Mouse (Mus musculus) CD4-positive, CD25-positive, alpha-beta regulatory T cell, adult 4 months (primary cell): ENCODE measurements at regions not wholly inside any gene's neighbourhood (a gene's known extent, or its start where the extent isn't known, plus 50 kb on each side); places are given as distances from the start of the nearest gene placed in this dataset.

ENCODE experiments used
- ATAC-seq: one replicate; pipeline ENCODE4 v1.8.0; 2017

DNA sequence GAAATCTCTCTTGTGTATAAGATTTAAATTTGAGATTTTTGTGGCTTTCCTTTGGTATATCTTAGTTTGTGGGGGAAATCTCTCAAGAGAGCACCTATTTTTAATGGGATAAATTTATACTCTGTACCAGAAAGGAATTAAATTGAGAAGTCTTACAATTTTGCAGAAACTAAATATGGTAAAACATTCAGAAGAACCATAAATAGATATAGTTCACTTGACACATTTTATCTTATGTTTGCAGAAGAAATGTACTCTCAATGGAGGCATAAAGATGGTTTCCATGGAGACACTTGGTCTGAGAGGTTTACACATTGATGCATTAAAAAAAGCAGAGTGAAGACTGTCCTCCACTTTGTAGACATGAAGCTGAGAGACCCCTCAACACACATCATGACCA lies 86.9 kb downstream of the Ndufa10 start:
- ATAC-seq, result no peak

DNA sequence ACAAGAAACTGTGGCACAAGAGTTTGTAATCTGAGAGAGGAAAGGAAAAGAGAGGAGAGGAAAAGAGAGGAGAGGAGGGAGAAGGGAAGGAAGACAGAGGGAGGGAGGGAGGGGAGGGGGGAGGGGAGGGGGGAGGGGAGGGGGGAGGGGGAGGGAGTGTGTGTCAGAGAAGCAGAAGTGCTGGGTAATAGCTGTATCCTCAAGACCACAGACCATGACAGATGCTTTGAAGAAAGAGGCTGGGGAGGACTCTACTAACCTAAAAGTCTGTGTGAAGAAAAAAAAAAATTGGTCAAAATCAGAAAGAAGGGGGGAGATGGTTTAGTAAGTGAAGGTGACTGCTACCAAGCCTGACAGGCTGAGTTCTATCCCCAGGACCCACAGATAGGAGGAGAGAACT lies 88.7 kb downstream of the Ndufa10 start:
- ATAC-seq, result no peak

DNA sequence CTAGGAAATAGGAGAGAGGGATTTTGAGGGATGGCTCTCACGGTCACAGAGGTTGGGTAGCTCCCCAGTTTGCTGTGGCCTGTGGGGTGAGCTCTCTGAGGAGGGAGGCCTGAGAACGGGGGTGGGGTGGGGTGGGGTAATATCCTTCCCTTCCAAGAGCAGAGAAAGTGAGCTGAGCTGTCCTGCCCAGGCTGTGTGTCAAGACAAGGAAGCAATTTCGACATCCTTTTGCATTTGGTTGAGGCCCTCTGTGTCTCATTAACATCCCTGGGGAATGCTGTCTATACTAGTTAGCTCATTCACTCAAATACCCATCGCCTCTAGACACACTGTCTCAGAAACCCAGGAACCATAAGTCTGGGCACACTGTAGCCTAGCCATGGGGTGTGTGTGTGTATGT lies 89.9 kb downstream of the Ndufa10 start:
- ATAC-seq, result no peak

DNA sequence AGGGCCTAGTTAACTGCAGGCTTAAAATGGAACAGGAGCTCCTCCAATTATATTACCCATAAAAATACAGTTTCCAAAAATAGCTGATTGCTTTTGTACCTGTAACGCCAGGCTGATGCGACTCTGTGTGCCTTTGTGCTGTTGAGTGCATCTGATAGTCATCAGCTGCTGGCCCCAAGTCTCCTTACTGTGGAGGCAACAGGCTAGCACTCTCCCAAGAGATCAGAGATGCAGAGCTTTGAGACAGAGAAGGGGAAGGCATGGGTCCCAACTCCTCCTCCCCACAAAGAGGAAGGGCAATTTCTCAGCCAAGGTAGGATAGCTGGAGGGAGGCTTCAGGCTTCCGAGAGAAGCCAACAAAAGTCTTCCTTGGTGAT lies 94.2 kb downstream of the Ndufa10 start:
- ATAC-seq, result no peak

DNA sequence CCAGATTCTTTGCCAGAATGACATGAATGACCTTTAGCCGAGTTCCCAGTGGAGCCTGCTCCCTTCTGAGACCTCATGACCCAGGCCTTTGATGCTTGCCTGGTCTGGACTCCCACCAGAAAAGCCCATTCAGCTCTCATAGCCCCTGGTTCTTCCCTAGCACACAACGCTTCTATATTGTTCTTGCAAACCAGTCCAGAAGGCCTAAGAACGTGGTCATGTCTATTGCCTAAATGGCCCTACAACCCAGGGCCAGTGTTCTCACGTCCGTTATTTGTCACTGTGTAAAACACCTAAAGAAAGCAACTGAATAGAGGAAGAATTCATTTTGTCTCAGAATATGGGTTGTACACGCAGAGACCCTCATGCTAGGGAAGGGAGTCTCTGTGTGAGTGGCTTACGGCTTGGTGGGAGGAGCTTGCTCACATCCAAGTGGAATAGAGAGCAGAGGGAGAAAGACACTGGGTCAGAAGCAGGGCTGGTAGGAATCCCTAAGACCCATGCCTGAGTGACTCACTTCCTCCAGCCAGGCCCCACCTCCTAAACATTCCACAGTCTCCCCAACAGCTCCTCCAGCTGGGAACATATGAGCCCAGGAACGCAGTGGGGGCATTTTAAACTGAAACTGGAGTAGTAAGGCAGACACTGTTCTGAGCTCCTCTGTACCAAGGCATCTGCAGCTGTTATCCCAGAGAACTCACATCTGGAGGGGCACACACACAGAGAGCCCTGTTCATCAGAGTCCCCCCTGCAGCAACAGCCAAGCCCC lies 94.7 kb downstream of the Ndufa10 start:
- ATAC-seq, result no peak

DNA sequence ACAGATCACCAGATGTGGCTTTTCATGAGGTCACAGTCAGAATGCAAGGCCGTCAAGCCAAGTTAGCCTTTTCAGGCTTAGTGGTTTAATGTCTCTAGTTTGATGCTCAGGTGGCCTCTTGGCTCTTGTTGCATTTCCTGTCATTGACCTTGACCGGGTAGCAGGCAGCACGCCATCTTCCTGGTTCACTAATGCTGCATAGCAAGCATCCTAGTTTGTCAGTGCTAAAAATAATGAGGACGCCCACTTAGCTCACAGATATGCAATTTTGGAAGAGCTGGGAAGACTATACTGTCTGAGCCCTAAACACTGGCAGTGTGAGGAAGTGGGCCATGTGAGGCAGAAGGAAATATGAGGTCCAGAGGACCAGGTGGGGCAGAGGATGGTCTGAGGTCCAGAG lies 97.2 kb downstream of the Ndufa10 start:
- no peak for ATAC-seq

DNA sequence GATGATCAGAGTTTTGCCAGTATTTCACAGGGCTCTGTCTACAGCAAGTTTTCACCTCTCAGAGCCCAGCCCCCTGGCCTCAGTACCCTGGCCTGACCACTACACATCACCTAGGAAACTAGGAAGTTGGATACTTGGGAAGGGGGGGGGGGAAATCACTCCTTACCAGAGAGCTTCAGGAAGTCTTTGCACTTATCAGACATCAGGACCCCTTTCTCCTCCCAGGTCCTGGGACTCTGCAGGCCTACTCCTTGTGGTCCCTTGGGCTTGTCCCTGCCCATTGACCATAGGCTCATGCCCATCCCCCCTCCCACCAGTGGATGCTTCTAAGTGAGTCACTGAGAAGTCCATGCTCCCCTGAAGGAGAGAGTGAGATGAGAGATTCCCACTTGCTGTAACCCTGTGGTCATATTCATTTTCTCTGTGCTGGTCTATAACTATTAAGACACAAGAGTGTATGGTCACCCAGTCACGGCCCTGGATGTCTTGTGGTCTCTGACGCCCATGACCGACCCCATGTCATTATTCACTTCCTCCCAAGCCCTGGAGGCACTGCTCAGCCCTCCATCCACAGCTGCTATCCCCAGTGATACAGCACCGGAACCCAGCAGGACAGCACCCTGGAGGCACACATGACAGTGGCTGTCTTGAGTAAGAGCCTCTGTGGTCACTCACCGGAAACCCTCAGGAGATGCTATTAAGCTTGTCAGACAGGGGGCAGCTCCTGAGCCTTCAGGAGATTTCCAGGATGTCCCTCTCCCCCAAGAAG lies 101.3 kb downstream of the Ndufa10 start:
- ATAC-seq, result no peak

DNA sequence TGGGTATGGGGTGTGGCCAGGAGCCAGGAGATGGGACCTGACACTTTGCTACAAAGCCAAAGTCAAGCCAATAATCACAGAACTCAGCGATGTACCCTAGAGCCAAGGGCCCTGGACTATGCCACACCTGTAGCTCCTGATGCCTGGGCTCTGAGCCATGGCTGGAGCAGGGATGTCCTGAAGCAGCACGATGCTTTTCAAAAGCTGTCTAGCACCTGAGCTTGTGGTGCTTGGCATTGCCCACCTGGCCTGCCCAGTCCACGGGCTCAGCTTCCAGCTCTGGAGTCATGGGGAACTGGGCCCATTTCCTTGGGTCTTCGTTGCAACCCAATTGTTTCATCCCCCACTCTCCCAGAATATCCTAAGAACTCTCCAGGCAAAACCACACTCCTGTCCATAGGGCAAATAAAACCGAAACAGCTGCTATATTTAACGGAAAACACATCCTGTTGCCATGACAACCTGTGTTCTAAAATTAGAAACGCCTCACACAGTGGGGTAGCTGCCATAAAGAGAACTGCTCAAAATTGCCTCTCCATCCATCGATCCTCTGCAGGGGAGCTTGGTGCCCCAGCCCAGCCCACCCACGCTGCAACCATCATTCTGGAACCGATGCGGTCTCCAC lies 102.2 kb downstream of the Ndufa10 start:
- peak; percentile 81 for ATAC-seq

DNA sequence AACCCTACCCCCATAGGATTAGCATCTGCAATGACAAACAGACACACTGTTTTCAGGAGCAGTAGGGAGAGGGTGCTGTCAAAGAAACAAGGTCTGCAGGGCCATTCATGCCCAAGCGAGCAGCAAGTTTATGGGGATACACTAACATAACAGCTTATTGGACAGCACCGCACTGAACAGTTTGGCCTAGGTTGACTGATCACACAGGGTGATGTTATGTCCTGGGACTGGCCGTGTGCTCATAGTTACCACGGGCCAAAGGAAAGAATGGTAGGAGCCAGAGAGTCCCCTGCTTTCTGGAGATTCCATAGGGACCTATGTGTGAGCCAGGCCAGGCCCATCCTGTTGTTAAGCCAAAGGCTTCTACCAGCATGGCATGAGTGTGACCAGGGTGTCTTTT lies 102.8 kb downstream of the Ndufa10 start:
- ATAC-seq, result no peak

DNA sequence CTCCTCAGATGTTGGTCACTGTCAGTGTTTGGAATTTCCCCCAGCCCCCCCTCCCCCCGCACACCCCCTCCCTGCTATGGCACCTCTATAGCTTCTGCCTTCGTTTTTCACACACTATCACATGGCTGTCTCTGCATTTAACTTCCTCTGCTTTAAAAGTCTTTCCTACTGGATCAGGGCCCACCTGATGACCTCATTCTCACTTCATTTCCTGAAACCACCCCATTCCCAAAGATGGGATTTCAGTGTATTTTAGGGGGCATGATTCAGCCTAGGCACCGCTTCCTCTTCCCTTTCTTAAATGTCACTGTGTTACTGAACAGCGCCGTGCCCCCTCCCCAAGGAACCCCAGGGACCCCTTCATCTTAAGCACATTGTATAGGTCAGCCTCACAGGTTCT lies 103.7 kb downstream of the Ndufa10 start:
- no peak for ATAC-seq

DNA sequence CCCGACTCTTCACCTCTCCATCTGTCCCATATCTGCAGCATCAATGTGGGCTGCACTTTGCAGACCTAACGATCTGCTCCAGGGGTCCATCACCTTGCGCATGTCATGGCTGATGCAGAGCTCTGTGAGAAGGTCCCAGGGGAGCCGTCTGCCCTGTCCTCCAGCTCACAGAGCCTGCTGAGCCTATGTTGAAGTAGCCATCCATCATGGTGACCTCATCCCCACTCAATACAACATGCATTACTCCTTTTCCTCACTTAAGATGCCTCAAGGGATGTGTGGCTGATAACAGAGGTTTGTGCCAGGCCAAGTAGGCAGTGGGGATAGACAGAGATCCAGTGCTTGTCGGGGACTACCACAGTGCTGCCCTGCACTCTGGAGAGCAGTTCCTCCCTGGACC lies 107.4 kb downstream of the Ndufa10 start:
- ATAC-seq, result no peak

DNA sequence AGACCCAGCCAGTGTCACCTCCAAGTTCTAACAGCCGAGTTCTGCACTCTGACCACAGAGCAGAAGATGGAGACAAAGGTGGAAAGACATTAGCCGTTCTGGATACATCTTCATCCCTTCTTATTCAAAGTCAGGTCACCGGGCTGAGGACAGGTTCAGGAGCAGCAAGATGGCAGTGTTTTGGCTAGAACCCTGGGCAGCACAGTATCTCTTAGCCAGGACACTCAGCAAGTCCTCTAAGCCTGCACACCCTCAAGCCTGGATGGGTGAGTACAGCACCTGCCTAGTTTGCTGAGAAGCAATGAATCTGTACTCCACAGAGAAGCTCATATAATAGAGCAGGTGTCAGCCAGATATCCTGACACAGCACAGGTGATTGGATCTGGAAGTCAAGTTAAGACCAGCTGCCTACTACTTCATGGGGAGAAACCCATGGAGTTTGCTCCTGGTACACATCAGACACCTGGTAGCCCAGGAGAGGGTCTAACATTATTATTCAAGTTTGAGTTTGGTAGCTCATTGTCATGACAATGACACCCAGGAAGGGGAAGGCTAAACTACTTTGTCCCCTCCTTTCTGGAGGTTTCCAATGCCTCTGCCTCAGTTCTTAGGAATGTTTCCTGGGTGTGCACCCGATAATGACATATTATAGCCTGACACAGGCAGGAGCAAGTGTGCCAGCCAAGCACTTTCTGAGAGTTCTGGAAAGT lies 108.1 kb downstream of the Ndufa10 start:
- ATAC-seq, result no peak

DNA sequence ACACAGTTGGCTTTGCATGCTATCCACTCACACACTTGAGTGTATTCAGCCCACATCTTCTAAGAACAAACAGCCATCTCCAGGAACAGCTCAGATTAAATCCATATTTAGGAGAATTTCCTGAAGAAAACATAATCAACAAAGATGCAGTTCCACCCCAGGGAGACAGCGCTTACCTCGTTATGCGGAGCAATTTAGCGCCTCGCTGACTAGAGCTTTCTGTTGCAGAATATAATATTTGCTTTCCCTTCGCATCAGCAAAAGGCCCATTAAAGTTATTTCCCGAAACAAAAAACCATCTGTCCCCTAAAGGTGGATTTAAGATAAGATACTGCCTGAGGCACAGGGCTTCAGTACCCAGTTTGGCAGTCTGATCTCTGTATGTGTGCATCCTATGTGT lies 112.0 kb downstream of the Ndufa10 start:
- ATAC-seq, result no peak

DNA sequence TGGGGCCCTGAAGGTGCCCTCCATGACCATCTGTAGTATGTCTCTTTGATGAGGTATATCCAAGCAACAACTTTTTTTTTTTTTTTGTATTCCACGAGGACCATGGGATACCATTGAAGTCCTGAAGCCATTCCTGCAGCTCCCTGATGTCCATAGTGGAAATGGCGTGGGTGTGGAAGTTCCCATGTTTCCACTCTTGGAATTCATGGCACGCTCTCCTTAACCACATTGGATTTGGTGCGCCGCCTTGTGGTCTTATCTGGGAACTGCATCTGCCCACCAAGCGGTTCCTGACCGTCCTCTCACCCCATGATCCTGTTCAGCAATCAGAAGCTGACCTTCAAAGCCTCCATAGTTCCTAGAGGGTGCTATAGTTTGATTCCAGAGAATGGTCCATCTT lies 113.4 kb downstream of the Ndufa10 start:
- no peak for ATAC-seq

DNA sequence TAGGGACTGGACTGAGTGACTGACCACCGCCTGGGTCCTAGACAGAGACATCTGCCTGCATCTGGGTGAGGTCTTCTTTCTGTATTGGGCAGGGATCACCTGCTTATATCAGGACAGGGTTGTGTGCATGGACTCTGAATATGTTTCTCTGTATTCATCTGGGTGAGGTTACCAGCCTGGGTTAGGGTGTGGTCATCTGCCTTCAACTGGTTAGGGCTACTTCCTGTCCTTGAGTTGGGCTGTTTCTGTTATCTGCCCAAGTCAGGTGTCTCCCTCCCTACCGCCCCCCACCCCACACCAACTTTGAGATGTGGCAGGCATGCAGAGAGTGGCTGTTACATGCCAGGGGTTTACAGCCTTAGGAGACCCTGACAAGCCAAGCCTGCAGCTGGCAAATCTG lies 114.2 kb downstream of the Ndufa10 start:
- ATAC-seq, result no peak

DNA sequence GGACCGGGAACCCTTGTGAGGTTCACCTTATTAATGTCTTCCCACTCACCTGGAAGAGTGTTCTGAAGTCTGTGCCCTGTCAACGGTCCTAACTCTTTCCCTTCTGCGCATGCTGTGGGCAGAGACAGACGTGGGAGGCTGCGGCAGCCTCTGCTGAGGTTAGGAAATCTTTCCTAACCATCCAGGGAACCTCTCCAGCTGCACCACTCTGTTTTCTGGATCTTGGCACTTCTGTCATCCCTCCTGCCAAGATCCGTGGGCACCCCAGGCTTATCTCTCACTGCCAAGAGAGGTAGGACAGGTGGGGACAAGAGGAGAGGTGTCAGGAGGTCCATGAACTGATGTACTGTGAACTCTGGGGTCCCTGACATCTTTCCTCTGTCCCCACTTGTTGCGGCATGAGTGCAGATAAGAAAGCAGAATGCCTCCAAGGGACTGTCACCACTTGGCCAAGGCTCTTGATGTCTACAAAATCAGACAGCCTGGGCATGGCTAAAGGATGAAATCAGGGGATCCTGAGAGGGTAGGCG lies 114.8 kb downstream of the Ndufa10 start:
- ATAC-seq, result no peak

DNA sequence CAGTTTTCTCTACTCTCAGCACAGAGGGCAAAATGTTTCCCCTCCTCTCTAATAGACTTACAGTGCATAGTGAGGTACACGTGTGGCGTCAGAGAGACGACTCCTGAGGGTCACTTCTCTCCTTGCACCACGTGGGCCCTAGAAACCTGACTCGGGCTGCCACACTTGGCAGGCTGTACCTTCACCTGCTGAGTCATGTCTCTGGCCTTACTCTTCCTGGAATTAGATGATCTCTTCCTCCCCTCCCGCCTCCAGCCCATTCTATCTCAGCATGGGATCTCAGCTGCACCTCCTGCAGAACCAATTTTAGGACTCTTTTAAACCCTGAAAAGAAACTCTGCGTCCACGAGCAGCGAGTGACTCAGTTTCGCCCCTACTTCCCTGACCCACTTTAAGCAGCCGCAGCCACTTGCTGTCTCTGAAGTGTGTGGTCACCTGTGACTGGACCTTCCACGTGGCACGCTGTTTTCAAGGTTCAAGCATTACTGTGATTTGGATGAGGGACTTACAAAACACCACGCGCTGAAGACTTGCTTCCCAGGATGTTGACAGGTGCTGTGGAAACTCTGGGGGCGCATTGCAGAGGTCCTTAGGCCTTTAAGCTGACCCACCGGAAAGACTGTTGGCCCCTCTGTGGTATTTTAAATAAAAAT lies 125.2 kb downstream of the Ndufa10 start:
- no peak for ATAC-seq

DNA sequence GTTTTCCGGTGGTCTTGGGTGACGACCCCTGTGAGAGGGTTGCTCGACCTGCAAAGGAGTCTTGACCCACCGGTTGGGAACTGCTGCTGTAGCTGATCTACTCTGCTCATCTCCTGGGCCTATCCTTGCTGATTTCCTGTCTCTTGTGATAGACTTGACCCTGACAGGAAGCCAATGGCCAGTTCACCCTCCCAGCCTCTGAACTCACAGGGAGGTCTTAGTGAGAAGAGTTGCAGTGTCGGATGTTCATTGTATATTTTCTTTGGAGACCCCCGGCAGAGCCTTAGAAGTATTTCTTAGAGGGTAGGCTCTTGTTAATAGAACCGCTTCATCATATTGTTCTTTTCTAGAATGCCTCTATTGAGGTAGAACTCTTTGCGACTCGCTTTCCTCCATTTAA lies 126.0 kb downstream of the Ndufa10 start:
- ATAC-seq, result no peak

DNA sequence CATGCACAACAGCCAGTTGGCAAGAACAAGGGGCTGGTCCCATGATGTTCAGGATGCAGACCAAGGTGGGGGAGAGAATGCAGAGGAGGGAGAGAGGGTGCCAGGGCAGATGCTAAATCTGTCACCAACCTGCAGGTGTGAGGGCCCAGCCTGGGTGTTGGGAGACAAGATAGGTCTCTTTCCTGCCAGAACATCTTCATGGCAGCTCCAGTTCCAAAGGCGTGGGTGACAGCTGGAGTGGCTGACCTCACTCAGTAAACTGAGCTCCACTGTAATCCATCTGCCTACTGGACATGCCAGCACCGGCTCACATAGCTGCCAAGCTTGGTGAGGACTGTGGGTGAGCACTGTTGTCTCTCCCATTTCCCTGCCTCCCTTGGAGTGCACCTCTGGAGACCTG lies 129.9 kb downstream of the Ndufa10 start:
- ATAC-seq, result no peak

DNA sequence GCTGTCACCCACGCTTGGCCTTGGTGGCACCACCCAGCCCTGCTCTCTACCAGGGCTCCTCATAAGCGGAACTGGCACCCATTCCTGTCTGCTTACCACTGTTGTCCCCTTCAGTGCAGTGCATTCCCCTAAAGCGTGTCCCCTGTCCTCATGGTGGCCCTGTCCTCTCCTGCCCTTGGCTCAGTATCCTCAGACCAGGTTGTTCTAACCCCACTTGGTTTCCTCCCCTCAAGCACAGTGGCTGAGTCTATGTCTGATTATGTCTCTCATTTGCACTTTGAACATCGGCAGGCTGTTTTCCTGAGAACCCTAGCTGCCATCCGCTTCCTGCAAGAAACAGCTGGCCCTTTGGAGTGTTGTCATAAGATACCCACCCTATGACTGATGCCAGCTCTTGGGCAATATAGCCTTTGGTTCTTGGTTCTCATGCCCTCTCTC lies 130.5 kb downstream of the Ndufa10 start:
- no peak for ATAC-seq

DNA sequence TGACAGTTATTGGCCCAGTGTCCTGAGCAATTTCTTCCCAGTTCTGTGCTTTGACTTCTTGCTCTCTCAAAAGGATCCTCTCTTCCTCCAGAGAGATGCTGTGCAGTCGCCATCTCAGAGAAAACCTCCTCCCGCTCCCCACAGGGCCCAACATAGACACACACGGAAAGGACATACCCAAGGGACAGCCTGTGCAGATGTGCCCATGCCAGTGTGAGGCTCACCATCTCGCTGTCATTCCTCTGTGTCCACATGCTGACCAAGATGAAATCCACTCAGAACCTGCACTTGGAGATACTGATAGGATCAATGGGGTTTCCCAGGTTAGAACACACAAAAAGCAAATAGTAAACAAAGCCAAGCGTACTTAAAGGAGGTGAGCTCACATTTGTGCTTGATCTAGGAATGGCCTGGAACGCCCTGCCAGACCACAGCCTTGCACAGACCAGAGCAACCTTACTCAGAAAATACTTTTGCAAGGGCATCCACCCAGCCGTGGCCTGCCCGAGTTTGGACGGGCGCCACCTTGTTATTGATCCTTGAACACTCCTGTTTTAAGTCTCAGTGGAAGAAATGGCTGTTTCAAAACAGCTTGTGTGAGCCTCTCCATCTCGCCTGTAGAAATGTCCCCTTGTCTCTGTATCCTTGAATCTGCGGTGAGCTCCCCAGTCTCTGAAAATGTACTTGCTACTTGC lies 131.7 kb downstream of the Ndufa10 start:
- no peak for ATAC-seq

DNA sequence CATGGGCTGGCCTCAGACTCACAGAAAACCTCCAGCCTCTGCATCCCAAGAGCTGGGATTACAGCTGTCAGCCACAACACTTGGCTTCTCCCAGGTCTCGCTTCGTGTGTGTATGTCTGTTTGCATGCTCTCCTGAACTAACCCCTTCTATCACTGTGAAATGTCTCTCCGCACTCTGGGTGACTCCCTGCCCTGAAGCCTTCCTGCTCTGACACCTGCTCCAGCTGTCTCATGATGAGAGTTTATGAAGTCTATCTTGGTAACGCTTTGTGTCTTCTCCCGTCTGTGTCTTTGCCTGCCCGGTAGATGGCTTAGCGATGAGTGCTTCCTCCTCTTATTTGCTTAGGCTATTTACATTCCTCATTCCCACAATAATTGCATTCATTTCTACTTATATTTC lies 133.0 kb downstream of the Ndufa10 start:
- no peak for ATAC-seq
